Mouse (Mus musculus) MEL (cell line): ENCODE measurements at regions not wholly inside any gene's neighbourhood (a gene's known extent, or its start where the extent isn't known, plus 50 kb on each side); places are given as distances from the start of the nearest gene placed in this dataset.

ENCODE experiments used
- DNase-seq: peaks from one replicate; pipeline ENCODE4 v3.0.0; 2011; ENCODE audit warnings: low read depth, low spot score
- H3K27ac ChIP-seq: 2 replicates; pipeline ENCODE4 v1.5.1; 2012; ENCODE audit warnings: low read depth, mild to moderate bottlenecking, control low read depth, low read length, moderate library complexity; ENCODE audit not compliant: control insufficient read depth
- H3K27me3 ChIP-seq, 2 experiments: fragments of 150-350 bp in 1 of 2; sonication (generic) in 1 of 2; 2 replicates each; pipeline ENCODE4 v1.6.1; 2012; ENCODE audit warnings: low read length in 2 of 2, mild to moderate bottlenecking in 2 of 2, improper control_type of control experiment in 1 of 2, moderate library complexity in 1 of 2; ENCODE audit not compliant: insufficient read depth in 2 of 2, control insufficient read depth in 1 of 2
- H3K36me3 ChIP-seq, 2 experiments: 2 replicates each; pipeline ENCODE4 v1.6.1; 2012 to 2014; ENCODE audit warnings: low read length in 2 of 2, improper control_type of control experiment in 1 of 2, inconsistent platforms in 1 of 2, mild to moderate bottlenecking in 1 of 2; ENCODE audit not compliant: insufficient read depth in 2 of 2, control insufficient read depth in 1 of 2
- H3K4me1 ChIP-seq, 2 experiments: fragments of 150-350 bp in 1 of 2; sonication (generic) in 1 of 2; 2 replicates each; pipeline ENCODE4 v1.6.1; 2012; ENCODE audit warnings: low read length in 2 of 2, improper control_type of control experiment in 1 of 2, mild to moderate bottlenecking in 1 of 2; ENCODE audit not compliant: insufficient read depth in 2 of 2, control insufficient read depth in 1 of 2
- H3K4me3 ChIP-seq, 2 experiments: fragments of 150-350 bp in 1 of 2; sonication (generic) in 1 of 2; 2 replicates each; pipeline ENCODE4 v1.5.1; 2012; ENCODE audit warnings: low read depth in 2 of 2, low read length in 2 of 2, mild to moderate bottlenecking in 2 of 2, moderate library complexity in 2 of 2, control low read depth in 1 of 2, improper control_type of control experiment in 1 of 2; ENCODE audit not compliant: control insufficient read depth in 1 of 2, insufficient read depth in 1 of 2
- H3K79me2 ChIP-seq: 2 replicates; pipeline ENCODE4 v1.6.1; 2012; ENCODE audit warnings: mild to moderate bottlenecking, low read length, moderate library complexity; ENCODE audit not compliant: control insufficient read depth, poor library complexity, insufficient read depth
- H3K9ac ChIP-seq: 2 replicates; pipeline ENCODE4 v1.6.1; 2012; ENCODE audit warnings: low read depth, mild to moderate bottlenecking, control low read depth, low read length, moderate library complexity; ENCODE audit not compliant: control insufficient read depth, poor library complexity, severe bottlenecking
- H3K9me3 ChIP-seq: fragments of 150-350 bp; sonication (generic); replicated peaks from 2 replicates; pipeline ENCODE4 v1.6.1; 2012; ENCODE audit warnings: mild to moderate bottlenecking, low read length, improper control_type of control experiment, moderate library complexity; ENCODE audit not compliant: insufficient read depth
- BHLHE40 ChIP-seq: IDR thresholded peaks from 2 replicates; pipeline ENCODE4 v1.6.1; 2012; ENCODE audit warnings: low read depth, mild to moderate bottlenecking, inconsistent platforms, low read length, improper control_type of control experiment, borderline replicate concordance
- CHD1 ChIP-seq: IDR thresholded peaks from 2 replicates; pipeline ENCODE4 v1.6.1; 2012; ENCODE audit warnings: low read depth, mild to moderate bottlenecking, inconsistent platforms, low read length, improper control_type of control experiment
- E2F4 ChIP-seq: IDR thresholded peaks from 2 replicates; pipeline ENCODE4 v1.6.1; 2011; ENCODE audit warnings: low read depth, low read length, improper control_type of control experiment, borderline replicate concordance
- ELF1 ChIP-seq: IDR thresholded peaks from 2 replicates; pipeline ENCODE4 v1.6.1; 2014; ENCODE audit warnings: low read depth, mild to moderate bottlenecking, inconsistent platforms, low read length, improper control_type of control experiment, moderate library complexity
- EP300 ChIP-seq, 2 experiments: IDR thresholded peaks; 2 replicates each; pipeline ENCODE4 v1.6.1; 2011; ENCODE audit warnings: improper control_type of control experiment in 2 of 2, low read length in 2 of 2, low read depth in 1 of 2, mild to moderate bottlenecking in 1 of 2
- GABPA ChIP-seq: IDR thresholded peaks from 2 replicates; pipeline ENCODE4 v1.6.1; 2012; ENCODE audit warnings: low read depth, mild to moderate bottlenecking, inconsistent platforms, low read length, improper control_type of control experiment, moderate library complexity
- HCFC1 ChIP-seq: IDR thresholded peaks from 2 replicates; pipeline ENCODE4 v1.6.1; 2012; ENCODE audit warnings: low read depth, mild to moderate bottlenecking, inconsistent platforms, low read length, improper control_type of control experiment, moderate library complexity
- JUND ChIP-seq: IDR thresholded peaks from 2 replicates; pipeline ENCODE4 v1.6.1; 2011; ENCODE audit warnings: low read depth, mild to moderate bottlenecking, improper control_type of control experiment, low read length
- KAT2A ChIP-seq: conservative IDR thresholded peaks from 2 replicates; pipeline ENCODE4 v1.6.1; 2012; ENCODE audit warnings: low read depth, low read length, improper control_type of control experiment, inconsistent platforms
- MAFK ChIP-seq: IDR thresholded peaks from 2 replicates; pipeline ENCODE4 v1.6.1; 2011; ENCODE audit warnings: low read depth, mild to moderate bottlenecking, low read length, improper control_type of control experiment, borderline replicate concordance
- MAX ChIP-seq: IDR thresholded peaks from 2 replicates; pipeline ENCODE4 v1.6.1; 2011; ENCODE audit warnings: low read length, improper control_type of control experiment
- MEF2A ChIP-seq: IDR thresholded peaks from 2 replicates; pipeline ENCODE4 v1.6.1; 2014; ENCODE audit warnings: low read depth, mild to moderate bottlenecking, inconsistent platforms, low read length, improper control_type of control experiment; ENCODE audit not compliant: poor library complexity, insufficient replicate concordance, severe bottlenecking; ENCODE audit errors: extremely low read depth
- MYC ChIP-seq: IDR thresholded peaks from 2 replicates; pipeline ENCODE4 v1.6.1; 2011; ENCODE audit warnings: low read depth, mild to moderate bottlenecking, low read length, improper control_type of control experiment, moderate library complexity
- NELFE ChIP-seq: IDR thresholded peaks from 2 replicates; pipeline ENCODE4 v1.6.1; 2011; ENCODE audit warnings: low read depth, low read length, improper control_type of control experiment
- POLR2AphosphoS2 ChIP-seq: IDR thresholded peaks from 2 replicates; pipeline ENCODE4 v1.6.1; 2011; ENCODE audit warnings: low read length, improper control_type of control experiment
- RAD21 ChIP-seq: IDR thresholded peaks from 2 replicates; pipeline ENCODE4 v1.6.1; 2011; ENCODE audit warnings: mild to moderate bottlenecking, low read depth, low read length, improper control_type of control experiment
- RCOR1 ChIP-seq: IDR thresholded peaks from 2 replicates; pipeline ENCODE4 v1.6.1; 2012; ENCODE audit warnings: low read depth, mild to moderate bottlenecking, inconsistent platforms, low read length, improper control_type of control experiment
- SIN3A ChIP-seq: IDR thresholded peaks from 2 replicates; pipeline ENCODE4 v1.6.1; 2012; ENCODE audit warnings: low read length, improper control_type of control experiment, inconsistent platforms
- SMC3 ChIP-seq: IDR thresholded peaks from 2 replicates; pipeline ENCODE4 v1.6.1; 2011; ENCODE audit warnings: low read depth, low read length, improper control_type of control experiment
- UBTF ChIP-seq: IDR thresholded peaks from 2 replicates; pipeline ENCODE4 v1.6.1; 2012; ENCODE audit warnings: low read depth, mild to moderate bottlenecking, inconsistent platforms, low read length, improper control_type of control experiment, moderate library complexity, borderline replicate concordance; ENCODE audit not compliant: insufficient read depth
- USF2 ChIP-seq, 2 experiments: IDR thresholded peaks; 2 replicates each; pipeline ENCODE4 v1.6.1; 2011 to 2012; ENCODE audit warnings: improper control_type of control experiment in 2 of 2, low read length in 2 of 2, borderline replicate concordance in 1 of 2, inconsistent platforms in 1 of 2, low read depth in 1 of 2, mild to moderate bottlenecking in 1 of 2; ENCODE audit not compliant: insufficient read depth in 1 of 2
- ZC3H11A ChIP-seq: IDR thresholded peaks from 2 replicates; pipeline ENCODE4 v1.6.1; 2012; ENCODE audit warnings: low read depth, mild to moderate bottlenecking, inconsistent platforms, low read length, improper control_type of control experiment
- ZNF384 ChIP-seq: IDR thresholded peaks from 2 replicates; pipeline ENCODE4 v1.6.1; 2012; ENCODE audit warnings: low read depth, mild to moderate bottlenecking, inconsistent platforms, low read length, improper control_type of control experiment

GRCm38 (mm10) chr4:54071951-54072350 lies 246.1 kb downstream of the Tmem38b start:
- H3K27me3 ChIP-seq: no peaks in the 10 kb centered on the region
- no peaks in the 10 kb centered on the region for H3K36me3 ChIP-seq
- H3K79me2 ChIP-seq: no peaks in the 10 kb centered on the region
- no peak for DNase-seq
- H3K9ac ChIP-seq: no peak overlapping the region
- H3K27ac ChIP-seq: no peak overlapping the region
- no peak overlapping the region for H3K4me3 ChIP-seq
- H3K9me3 ChIP-seq: no peaks in the 10 kb centered on the region
- no peaks in the 10 kb centered on the region for H3K4me1 ChIP-seq
- TF ChIP-seq NELFE (no peak), USF2 (IDR thresholded peaks at IDR 0.05; ENCODE audit: borderline replicate concordance in 1 of 2, insufficient read depth in 1 of 2, low read depth in 1 of 2, low read length in 2 of 2) (no peak), MEF2A (no peak)

GRCm38 (mm10) chr4:54072482-54072881 lies 246.6 kb downstream of the Tmem38b start:
- H3K4me3 ChIP-seq: no peak overlapping the region
- no peaks in the 10 kb centered on the region for H3K9me3 ChIP-seq
- H3K27ac ChIP-seq: no peak overlapping the region
- H3K79me2 ChIP-seq: no peaks in the 10 kb centered on the region
- no peaks in the 10 kb centered on the region for H3K27me3 ChIP-seq
- H3K36me3 ChIP-seq: no peaks in the 10 kb centered on the region
- H3K9ac ChIP-seq: no peak overlapping the region
- no peak for TF ChIP-seq MAX
- TF ChIP-seq RAD21: no peak
- no peak for TF ChIP-seq JUND
- TF ChIP-seq HCFC1: no peak
- H3K4me1 ChIP-seq: no peaks in the 10 kb centered on the region
- DNase-seq: no peak

GRCm38 (mm10) chr4:54072932-54073331 lies 247.1 kb downstream of the Tmem38b start:
- no peak overlapping the region for H3K4me3 ChIP-seq
- H3K9me3 ChIP-seq: no peaks in the 10 kb centered on the region
- H3K27me3 ChIP-seq: no peaks in the 10 kb centered on the region
- H3K79me2 ChIP-seq: no peaks in the 10 kb centered on the region
- no peaks in the 10 kb centered on the region for H3K36me3 ChIP-seq
- no peak overlapping the region for H3K9ac ChIP-seq
- DNase-seq: no peak
- no peak overlapping the region for H3K27ac ChIP-seq
- TF ChIP-seq E2F4 (no peak), SMC3 (no peak), BHLHE40 (no peak), EP300 (IDR thresholded peaks at IDR 0.05; ENCODE audit: low read depth in 1 of 2, low read length in 2 of 2) (no peak), KAT2A (no peak), CHD1 (no peak), RCOR1 (no peak), ZC3H11A (no peak), HCFC1 (no peak), GABPA (no peak), UBTF (no peak), ELF1 (no peak), MYC (no peak), POLR2AphosphoS2 (no peak), MAFK (no peak), ZNF384 (no peak), SIN3A (no peak)
- H3K4me1 ChIP-seq: no peaks in the 10 kb centered on the region
